Mouse (Mus musculus) liver, embryonic 16.5 days (tissue): ENCODE results near the gene Cfap77. TPM values are rescaled to one million over a fixed set of nuclear protein-coding genes. Genes with fewer than 3 reads are reported as not detected.

Source experiments
- ATAC-seq: fragments of 200-750 bp; cut with Nextera tagmentation; 2 replicates; pipeline ENCODE4 v1.8.0; 2017; ENCODE audit warnings: low read depth, mild to moderate bottlenecking, moderate number of reproducible peaks, moderate library complexity
- H3K27ac ChIP-seq: fragments of 300-500 bp; sonication (generic); 2 replicates; pipeline ENCODE4 v1.5.1; 2014; ENCODE audit warnings: mild to moderate bottlenecking, low read length
- H3K27me3 ChIP-seq: fragments of 300-500 bp; sonication (generic); 2 replicates; pipeline ENCODE4 v1.6.1; 2014; ENCODE audit warnings: low read depth, low read length, mixed read lengths; ENCODE audit not compliant: control insufficient read depth, insufficient read depth
- H3K36me3 ChIP-seq: fragments of 300-500 bp; sonication (generic); 2 replicates; pipeline ENCODE4 v1.6.1; 2014; ENCODE audit warnings: mild to moderate bottlenecking; ENCODE audit not compliant: control insufficient read depth, insufficient read depth
- H3K4me1 ChIP-seq: fragments of 300-500 bp; sonication (generic); 2 replicates; pipeline ENCODE4 v1.6.1; 2014; ENCODE audit warnings: low read depth, low read length, mixed read lengths; ENCODE audit not compliant: control insufficient read depth
- H3K4me2 ChIP-seq: fragments of 300-500 bp; sonication (generic); 2 replicates; pipeline ENCODE4 v1.6.1; 2014; ENCODE audit warnings: low read depth, low read length, mixed read lengths
- H3K4me3 ChIP-seq: fragments of 300-500 bp; sonication (generic); 2 replicates; pipeline ENCODE4 v1.5.1; 2014; ENCODE audit warnings: low read depth, mild to moderate bottlenecking, low read length
- H3K9ac ChIP-seq: fragments of 300-500 bp; sonication (generic); 2 replicates; pipeline ENCODE4 v1.6.1; 2014; ENCODE audit warnings: low read depth, low read length
- H3K9me3 ChIP-seq: fragments of 300-500 bp; sonication (generic); replicated peaks from 2 replicates; pipeline ENCODE4 v1.6.1; 2016; ENCODE audit warnings: low read length; ENCODE audit not compliant: control insufficient read depth
- WGBS: fragments of 180-500 bp; shearing (Covaris S2); extraction: QIAGEN DNeasy Blood & Tissue Kit; methylation state at CpG from one replicate; pipeline ENCODE4 v1.1.7; 2014; ENCODE audit not compliant: insufficient replicate concordance; 5-methylcytosine and 5-hydroxymethylcytosine counted together
- polyA plus RNA-seq: library from polyadenylated mRNA; unstranded; fragments of >200 nt; fragmentation: Nextera tagmentation; extraction: Ambion mirVana; gene quantifications from 2 replicates; pipeline ENCODE4 v1.2.1, GENCODE M21; 2015

The Cfap77 gene
- polyA plus RNA-seq, 1 experiment from 2014 or later = 0.11 TPM

GRCm38 (mm10) chr2:28968278-28968677 is 86.6 kb downstream of the Cfap77 start:
- Histone ChIP-seq H3K27ac (no peak overlapping the region), H3K27me3 (no peaks in the 10 kb centered on the region), H3K4me3 (no peak overlapping the region), H3K9ac (no peak overlapping the region), H3K4me2 (no peak overlapping the region), H3K9me3 (no peaks in the 10 kb centered on the region), H3K36me3 (no peaks in the 10 kb centered on the region), H3K4me1 (no peaks in the 10 kb centered on the region)
- WGBS = 80% methylated on average over 1 of the region's 1 CpGs
- no peak for ATAC-seq

GRCm38 (mm10) chr2:28966151-28966795 is 88.6 kb downstream of the Cfap77 start:
- H3K4me3 ChIP-seq = no peak overlapping the region
- WGBS = 49% methylated on average over 14 of the region's 14 CpGs
- H3K9me3 ChIP-seq = no peaks in the 10 kb centered on the region
- ATAC-seq = no peak
- no peak overlapping the region for H3K4me2 ChIP-seq
- H3K36me3 ChIP-seq = no peaks in the 10 kb centered on the region
- H3K27me3 ChIP-seq = no peaks in the 10 kb centered on the region
- no peaks in the 10 kb centered on the region for H3K4me1 ChIP-seq
- H3K27ac ChIP-seq = no peak overlapping the region
- no peak overlapping the region for H3K9ac ChIP-seq

GRCm38 (mm10) chr2:28963565-28963964 is 91.3 kb downstream of the Cfap77 start:
- Histone ChIP-seq H3K4me3 (no peak overlapping the region), H3K36me3 (no peaks in the 10 kb centered on the region), H3K9ac (no peak overlapping the region), H3K4me2 (no peak overlapping the region), H3K27me3 (no peaks in the 10 kb centered on the region), H3K9me3 (no peaks in the 10 kb centered on the region), H3K27ac (no peak overlapping the region), H3K4me1 (no peaks in the 10 kb centered on the region)
- ATAC-seq = no peak
- 43% methylated on average over 6 of the region's 6 CpGs for WGBS

- 61% methylated on average over 5 of the region's 5 CpGs for WGBS
- Histone ChIP-seq H3K36me3 (no peaks in the 10 kb centered on the region), H3K4me3 (no peak overlapping the region), H3K4me2 (no peak overlapping the region), H3K9ac (no peak overlapping the region), H3K27me3 (no peaks in the 10 kb centered on the region), H3K27ac (no peak overlapping the region), H3K4me1 (no peaks in the 10 kb centered on the region), H3K9me3 (no peaks in the 10 kb centered on the region)
- ATAC-seq = no peak
Observed at GRCm38 (mm10) chr2:28961636-28962035, 93.2 kb downstream of the Cfap77 start.

GRCm38 (mm10) chr2:28961024-28961585 is 93.8 kb downstream of the Cfap77 start:
- no peak overlapping the region for H3K27ac ChIP-seq
- H3K4me3 ChIP-seq = no peak overlapping the region
- no peaks in the 10 kb centered on the region for H3K4me1 ChIP-seq
- H3K27me3 ChIP-seq = no peaks in the 10 kb centered on the region
- no peak overlapping the region for H3K4me2 ChIP-seq
- H3K9me3 ChIP-seq = no peaks in the 10 kb centered on the region
- H3K9ac ChIP-seq = no peak overlapping the region
- no peaks in the 10 kb centered on the region for H3K36me3 ChIP-seq
- WGBS = 65% methylated on average over 15 of the region's 15 CpGs
- ATAC-seq = no peak

GRCm38 (mm10) chr2:28956874-28957273 is 98.0 kb downstream of the Cfap77 start:
- Histone ChIP-seq H3K9ac (no peak overlapping the region), H3K27me3 (no peaks in the 10 kb centered on the region), H3K4me3 (no peak overlapping the region), H3K4me1 (no peaks in the 10 kb centered on the region), H3K9me3 (no peaks in the 10 kb centered on the region), H3K27ac (no peak overlapping the region), H3K4me2 (no peak overlapping the region), H3K36me3 (no peaks in the 10 kb centered on the region)
- ATAC-seq = no peak
- WGBS = 73% methylated on average over 4 of the region's 4 CpGs

- Histone ChIP-seq H3K36me3 (no peaks in the 10 kb centered on the region), H3K4me3 (no peak overlapping the region), H3K9me3 (no peaks in the 10 kb centered on the region), H3K27ac (no peak overlapping the region), H3K4me2 (no peak overlapping the region), H3K27me3 (no peaks in the 10 kb centered on the region), H3K4me1 (no peaks in the 10 kb centered on the region), H3K9ac (no peak overlapping the region)
- no peak for ATAC-seq
- 82% methylated on average over 9 of the region's 9 CpGs for whole genome bisulfite sequencing
Observed at GRCm38 (mm10) chr2:28954595-28954994, 100.3 kb downstream of the Cfap77 start.

GRCm38 (mm10) chr2:28952981-28953380 is 101.9 kb downstream of the Cfap77 start:
- H3K4me1 ChIP-seq = no peaks in the 10 kb centered on the region
- WGBS = 51% methylated on average over 8 of the region's 8 CpGs
- H3K9me3 ChIP-seq = no peaks in the 10 kb centered on the region
- no peak overlapping the region for H3K4me3 ChIP-seq
- no peak overlapping the region for H3K4me2 ChIP-seq
- H3K36me3 ChIP-seq = no peaks in the 10 kb centered on the region
- ATAC-seq = no peak
- no peaks in the 10 kb centered on the region for H3K27me3 ChIP-seq
- H3K9ac ChIP-seq = no peak overlapping the region
- no peak overlapping the region for H3K27ac ChIP-seq

- Histone ChIP-seq H3K9me3 (no peaks in the 10 kb centered on the region), H3K9ac (no peak overlapping the region), H3K4me2 (no peak overlapping the region), H3K4me3 (no peak overlapping the region), H3K27ac (no peak overlapping the region), H3K27me3 (no peaks in the 10 kb centered on the region), H3K4me1 (no peaks in the 10 kb centered on the region), H3K36me3 (no peaks in the 10 kb centered on the region)
- ATAC-seq = no peak
- WGBS = 61% methylated on average over 3 of the region's 3 CpGs
Observed at GRCm38 (mm10) chr2:28946312-28946711, 108.6 kb downstream of the Cfap77 start.
